Mouse (Mus musculus): ENCODE measurements at regions not wholly inside any gene's neighbourhood (a gene's known extent, or its start where the extent isn't known, plus 50 kb on each side); places are given as distances from the start of the nearest gene placed in this dataset.

- TF ChIP-seq EP300 (IDR thresholded peaks at IDR 0.05; ENCODE audit: low read depth): no peak
- TF ChIP-seq CTCF (IDR thresholded peaks at IDR 0.05; ENCODE audit: low read depth): no peak
Observed at GRCm38 (mm10) chr13:47974216-47974615, 286.8 kb upstream of the Id4 start.
